Mouse (Mus musculus) megakaryocyte-erythroid progenitor cell, adult 5-6 weeks (primary cell): ENCODE measurements around the gene Mark1. TPM values are rescaled to one million over a fixed set of nuclear protein-coding genes. Genes with fewer than 3 reads are reported as not detected.

Experiments used
- ATAC-seq: replicated peaks from 2 replicates; pipeline ENCODE4 v1.8.0; 2016; ENCODE audit warnings: mild to moderate bottlenecking, inconsistent platforms; ENCODE audit not compliant: severe bottlenecking, poor library complexity, low FRiP score, low TSS enrichment
- total RNA-seq, 2 experiments: library from RNA; stranded (forward) in 1 of 2; stranded (reverse) in 1 of 2; fragments of 200-1000, 215-1000 nt in 1 of 2; fragments of >200 nt in 1 of 2; fragmentation: Nextera tagmentation in 1 of 2; gene quantifications; 2 replicates each; pipeline ENCODE4 v1.2.3; 2014 to 2017

Mark1 gene
- total RNA-seq, 2 experiments from 2014 or later, result not detected

DNA sequence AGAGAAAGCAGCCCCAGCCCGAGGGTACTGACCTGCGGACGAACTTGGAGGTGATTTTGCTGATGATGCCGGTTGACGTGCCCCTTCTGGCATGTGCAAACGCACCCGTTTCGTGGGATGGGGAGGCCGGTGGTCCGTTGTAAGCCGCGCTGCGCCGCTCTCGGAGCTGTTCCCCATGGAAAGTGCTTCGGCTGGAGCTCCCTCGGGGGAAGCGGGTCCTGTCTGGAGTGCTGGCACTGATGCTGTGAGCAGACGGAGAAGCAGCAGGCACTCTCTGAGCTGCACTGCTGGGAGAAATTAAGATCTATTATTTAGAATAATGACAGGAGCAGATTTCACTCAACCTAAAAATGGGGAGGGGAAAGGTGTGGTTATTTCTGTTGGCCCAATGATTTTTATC, 94.0 kb downstream of the Mark1 start:
- ATAC-seq, result no peak

DNA sequence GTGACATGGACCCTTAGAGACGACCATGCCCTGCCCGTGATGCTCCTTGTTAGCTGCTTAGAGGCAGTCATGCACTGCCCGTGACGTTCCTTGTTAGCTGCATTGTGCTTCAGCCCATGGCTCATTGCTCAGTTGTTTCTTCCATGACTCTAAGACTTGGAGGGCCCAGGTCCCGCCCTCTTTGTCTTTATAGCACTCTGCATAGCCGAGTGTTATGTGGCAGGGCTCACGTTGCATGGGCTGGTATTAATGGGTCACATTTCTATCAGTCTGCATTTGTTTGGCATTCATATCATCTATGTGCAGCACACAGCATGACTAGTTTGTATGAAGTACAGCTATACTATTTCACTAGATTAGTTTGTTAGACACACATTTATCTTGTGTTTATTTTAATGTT, 95.7 kb downstream of the Mark1 start:
- ATAC-seq, result no peak

DNA sequence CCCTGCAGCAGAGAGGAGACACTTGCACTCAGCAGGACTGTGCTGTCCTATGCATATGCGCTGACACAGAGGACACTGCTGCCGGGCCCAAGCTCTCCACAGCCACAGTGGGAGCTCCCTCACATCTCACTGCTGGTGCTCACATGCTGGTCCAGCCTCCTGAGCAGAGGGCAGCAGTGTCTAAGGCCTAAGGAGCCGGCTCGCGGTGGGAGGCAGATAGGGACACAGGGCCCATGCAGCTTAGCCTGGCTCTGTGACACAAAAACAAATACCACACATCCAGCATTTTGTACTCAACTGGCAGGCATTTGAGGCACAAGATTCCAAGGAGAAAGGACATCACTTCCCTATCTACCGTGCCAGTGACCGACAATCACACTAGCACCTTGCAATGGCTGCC, 96.5 kb downstream of the Mark1 start:
- ATAC-seq, result no peak

DNA sequence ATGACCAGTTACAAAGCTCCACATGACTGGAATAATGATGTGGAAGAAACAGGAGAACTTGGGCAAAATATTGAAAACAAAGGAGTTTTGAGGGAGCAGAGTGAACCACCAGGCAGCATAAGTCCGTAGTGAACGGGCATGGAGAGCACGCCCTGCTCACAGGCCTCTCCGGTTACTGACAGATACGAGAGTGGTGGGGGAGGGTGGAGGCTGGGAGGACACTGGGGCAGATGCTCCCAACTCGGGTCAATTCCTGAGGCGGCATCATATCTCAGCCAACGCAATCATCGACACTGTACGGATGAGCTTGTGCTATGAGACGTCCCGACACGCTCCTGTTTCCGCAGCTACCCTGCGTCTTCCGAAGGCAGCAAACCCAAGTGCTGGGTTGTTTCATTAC, 102.0 kb downstream of the Mark1 start:
- no peak for ATAC-seq

DNA sequence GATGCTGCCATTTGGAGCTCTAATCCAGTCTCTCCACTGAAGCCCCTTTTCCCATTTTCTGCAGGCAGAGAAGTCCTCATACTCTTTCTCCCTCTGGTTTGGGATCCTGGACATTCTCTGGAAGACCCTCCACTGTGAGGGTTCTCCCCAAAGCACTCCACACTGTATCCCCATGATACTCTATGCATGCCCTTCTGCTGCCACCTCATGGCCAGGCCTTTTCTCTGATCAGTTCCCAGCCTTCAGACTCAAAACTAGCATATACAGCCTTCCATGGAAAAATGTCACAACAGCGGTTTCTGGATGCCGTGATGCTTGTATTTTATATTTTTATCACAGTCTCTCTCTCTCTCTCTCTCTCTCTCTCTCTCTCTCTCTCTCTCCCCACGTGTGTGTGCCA, 107.4 kb downstream of the Mark1 start:
- no peak for ATAC-seq

DNA sequence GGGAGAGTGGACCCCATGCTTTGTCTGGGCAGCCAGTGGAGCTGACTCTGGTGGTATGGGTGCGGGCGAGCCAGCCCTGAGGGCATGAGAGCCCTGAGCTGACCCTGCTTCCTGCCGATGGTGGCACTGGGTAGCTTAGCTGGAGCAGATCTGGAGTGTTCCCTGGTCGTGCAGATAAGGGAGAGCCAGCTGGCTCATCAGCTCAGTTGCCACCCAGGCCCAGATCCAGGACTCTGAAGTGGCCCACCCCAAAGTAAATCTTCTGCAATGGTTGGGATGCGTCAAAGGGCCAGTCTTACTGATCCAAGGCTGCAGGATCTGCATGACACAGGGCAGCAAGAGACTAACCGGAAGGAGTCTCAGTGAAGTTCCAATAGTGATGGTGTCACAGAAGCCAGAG, 109.9 kb downstream of the Mark1 start:
- ATAC-seq, result peak; percentile 45; the same call in 1 of the 2 replicates

DNA sequence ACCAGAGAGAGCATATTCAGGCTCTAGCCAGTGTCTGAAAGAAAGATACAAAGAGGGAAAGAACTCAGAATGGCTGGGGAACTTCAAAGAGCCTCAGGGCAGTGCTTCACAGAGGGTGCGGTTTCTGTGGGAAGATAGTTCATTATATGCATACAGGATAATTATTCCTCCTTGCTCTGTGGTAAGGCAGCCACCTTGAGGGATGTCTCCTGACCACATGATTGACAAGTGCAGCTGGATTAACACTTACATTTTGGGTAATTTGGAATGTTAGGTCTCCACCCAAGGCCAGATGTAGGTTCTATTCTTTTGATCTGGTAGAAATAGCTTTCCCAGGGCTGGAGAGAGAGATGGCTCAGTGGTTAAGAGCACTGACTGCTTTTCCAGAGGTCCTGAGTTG, 113.2 kb downstream of the Mark1 start:
- no peak for ATAC-seq

DNA sequence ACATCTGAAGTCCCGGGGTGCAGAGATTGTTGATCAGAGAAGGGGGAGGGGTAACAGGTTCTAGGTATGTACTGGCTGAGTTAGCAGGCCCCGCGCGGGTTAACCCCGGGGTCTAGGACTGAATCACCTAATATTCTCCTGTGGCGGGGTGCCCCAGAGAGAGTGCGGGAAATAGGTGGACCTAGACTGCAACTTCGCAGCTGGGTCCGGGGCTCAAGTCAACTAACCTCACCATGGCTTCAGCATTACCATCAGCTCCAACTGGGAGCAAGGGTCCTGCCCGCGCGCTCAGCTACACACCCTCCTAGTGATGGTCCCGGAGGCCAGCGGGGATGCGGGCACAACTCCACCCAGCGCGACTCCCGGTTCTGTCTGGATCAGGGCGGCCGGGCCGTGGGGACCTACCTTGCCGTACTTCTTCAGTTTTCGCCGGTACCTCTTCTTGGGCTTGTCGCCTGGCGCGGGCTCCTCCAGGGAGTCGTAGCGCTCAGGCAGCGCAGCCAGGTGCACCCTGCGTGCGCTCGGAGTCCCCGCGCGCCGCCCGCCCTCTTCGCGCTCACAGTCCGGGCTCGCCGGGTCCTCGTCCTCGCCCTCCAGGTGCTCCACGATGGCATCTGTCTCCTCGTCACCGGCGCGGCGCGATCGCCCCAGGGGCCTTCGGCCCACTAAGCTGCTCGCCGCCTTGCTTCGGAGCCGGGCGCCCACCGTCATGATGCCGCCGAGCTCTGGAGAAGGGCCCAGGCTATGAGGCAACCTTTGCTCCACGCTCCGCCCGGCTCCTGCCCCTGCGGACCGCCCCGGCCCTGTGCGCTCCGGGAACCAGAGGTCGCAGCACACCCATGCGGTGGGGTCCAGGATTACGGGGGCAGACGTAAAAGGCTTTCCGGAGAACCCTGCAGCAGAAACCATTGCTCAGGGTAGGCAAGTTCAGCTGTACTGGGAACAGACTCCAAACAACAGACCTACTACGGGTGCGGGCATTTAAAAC, 116.8 kb downstream of the Mark1 start, which contains the start of gene C130074G19Rik:
TSS of gene C130074G19Rik (minus strand) at position 938 of the 988 bp plus-strand sequence.
- peak; percentile 86 for ATAC-seq

DNA sequence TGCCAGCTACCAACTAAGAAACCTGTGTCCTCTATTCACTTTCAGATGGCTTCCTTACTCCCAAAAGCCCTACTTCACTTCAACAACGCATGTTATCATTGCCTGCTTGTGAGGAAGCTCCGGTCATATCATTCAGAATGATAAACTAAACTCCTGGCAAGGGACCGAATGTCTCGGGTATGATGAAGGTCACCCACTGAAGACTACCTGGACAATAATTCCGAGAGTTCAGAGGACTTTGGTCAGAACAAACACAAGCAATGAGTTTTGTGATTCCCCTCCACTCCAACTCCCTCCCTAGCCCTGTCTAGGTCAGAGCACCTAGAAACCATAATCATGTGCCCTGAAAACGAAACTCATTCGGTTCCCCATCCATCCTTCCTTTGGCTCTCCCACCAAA, 117.5 kb downstream of the Mark1 start:
- ATAC-seq, result no peak

DNA sequence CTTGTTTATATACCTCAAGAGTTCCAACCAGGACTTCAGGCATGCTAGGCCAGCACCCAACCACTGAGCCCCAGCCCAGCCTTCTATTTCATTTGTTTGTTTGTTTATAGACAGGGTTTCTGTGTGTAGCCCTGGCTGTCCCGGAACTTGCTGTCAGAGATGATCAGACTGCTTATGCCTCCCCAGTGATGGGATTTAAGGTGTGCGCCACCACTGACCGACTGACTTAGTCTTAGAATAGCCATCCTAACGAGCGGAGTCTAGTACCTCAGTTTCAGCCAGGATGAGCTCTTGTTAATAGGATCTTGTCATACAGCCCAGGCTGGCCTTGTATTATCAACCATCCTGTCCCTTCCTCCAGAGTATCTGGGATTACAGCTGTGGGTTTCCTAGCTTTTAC, 118.2 kb downstream of the Mark1 start:
- ATAC-seq, result no peak

DNA sequence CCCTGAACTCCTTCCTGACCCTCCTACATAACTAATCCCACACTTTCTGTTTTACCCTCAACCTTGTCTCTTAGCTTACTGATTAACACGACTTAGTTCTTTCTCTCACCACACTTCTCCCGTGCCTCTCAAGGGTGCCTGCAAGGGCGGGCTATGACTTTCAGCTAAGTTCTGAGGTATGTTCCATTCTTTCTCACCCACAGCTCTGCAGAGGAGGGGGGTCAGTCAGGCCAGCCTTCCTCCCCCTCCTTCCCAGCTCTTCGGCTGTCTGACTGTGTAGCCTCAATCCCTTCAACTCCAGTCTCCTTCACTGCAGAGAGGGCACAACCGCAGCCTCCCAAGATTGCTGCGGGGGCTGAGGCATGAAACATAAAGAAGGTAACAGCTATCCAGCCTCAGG, 120.5 kb downstream of the Mark1 start:
- ATAC-seq, result no peak

DNA sequence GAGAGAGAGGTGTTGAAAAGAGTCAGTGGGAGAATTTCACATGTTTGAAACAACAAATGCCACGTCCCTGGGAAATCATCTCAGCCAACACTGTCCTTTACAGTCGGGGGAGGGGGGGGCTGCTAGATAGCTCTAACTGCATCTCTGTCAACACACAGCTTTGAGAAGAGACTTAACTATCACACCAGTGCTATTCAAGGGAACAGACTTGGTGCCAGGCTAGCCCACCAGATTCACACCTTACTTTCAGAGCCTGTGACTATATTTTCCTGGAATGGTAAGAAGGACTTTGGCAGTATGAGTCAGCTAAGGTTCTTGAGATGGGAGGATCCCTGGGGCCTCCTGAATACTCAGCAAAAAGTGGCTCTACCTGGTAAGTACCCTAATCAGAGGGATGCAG, 122.1 kb downstream of the Mark1 start:
- no peak for ATAC-seq

DNA sequence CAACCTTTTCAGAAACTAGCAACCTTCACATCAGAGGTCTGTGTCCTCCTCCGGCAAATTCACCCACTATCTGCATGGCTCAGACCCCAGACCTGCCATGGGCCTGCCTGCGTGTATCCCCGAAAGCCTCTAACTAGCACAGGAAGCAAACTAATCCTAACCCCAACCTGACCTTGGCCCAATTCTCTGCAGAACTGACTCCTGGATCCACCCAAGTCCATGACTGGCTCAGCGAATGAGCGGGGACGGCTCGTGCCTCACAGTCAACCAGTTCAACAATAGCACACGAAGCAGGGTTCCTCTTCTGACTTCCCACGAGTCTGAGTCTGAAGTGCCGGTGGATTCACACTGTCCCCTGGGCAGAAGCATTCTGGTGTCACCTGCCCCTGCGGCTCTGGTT, 125.5 kb downstream of the Mark1 start:
- no peak for ATAC-seq

DNA sequence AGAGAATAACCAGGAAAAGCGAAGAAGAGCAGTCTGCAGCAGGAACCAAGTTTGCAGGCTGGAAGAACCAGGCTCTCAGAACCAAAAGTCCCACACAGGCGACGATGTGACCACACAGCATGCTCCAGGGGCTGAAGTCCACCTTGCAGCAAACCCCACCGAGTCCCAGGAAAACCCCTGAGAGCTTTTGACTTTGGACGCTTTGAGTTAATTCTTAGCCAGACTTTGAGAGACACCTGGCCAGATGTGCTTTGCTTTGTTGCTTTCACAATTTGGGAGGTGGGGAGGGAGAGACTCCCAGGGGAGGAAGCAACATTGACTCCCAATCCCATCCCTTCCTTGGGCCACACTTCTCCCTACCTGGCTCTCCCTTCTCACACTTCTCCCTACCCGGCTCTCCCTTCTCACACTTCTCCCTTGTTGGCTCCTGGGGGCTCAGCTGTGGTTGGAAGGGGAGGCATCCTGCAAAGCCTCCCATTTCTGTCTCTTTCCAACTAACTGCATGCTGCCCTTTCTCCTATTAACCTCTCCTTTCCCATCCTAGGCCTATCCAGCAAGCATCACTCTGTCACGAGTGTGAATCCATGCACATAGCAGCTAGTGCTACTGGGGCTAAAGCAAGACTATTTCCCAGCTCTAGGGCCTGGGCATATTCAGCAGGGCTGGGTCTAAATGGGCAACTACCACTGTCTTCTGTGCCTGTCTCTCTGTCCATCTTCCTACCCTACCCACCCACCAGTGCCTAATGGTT, 127.1 kb downstream of the Mark1 start:
- ATAC-seq, result no peak

DNA sequence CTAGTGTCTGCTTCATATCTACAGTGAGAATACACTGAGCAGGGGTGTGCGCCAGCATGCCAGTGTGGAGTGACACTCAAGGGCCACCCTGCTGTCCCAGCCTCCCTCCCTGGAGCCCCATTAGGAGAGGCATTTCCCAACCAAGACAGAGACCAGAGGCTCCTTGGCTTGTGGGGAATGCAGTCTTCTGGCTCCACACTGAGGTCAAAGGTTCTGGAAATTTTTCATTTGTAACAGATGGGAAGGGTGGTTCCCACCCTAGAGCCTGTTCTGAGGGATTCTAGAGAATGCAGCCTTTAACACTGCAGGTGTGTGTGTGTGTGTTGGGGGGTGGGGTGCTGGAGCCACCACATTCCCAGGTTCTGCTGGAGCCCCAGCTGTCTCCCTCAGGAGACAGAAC, 127.9 kb downstream of the Mark1 start:
- no peak for ATAC-seq

DNA sequence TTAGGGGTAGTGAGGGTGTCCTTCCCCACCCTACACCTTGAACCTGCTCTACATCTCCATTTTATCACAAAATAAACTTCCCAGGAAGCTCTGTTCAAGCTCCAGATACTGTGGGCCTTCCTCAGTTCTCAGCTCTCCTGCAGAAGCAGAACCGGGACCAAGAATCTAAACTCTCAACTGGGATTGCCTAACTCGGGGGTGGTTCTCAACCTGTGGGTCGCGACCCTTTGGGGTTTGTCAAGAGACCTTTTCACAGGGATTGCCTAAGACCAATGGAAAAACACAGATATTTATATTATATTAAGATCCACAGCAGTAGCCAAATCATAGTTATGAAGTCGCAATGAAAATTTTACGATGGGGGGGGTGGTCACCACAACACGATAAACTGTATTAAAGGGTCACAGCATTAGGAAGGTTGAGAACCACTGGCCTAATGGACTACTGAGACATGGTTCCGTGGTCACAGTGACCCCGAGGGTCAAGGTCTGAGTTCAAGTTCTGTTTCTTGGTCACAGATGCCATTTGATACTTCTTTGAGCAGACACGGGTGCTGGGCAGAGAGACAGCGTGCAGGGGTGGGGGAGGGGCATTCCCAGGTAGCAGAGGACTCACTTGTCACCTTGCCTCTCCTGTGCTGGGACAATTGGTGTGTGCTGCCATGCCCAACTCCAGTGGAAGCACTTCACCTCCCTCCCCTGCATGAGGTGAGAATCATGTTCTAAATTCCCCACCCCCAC, 128.6 kb downstream of the Mark1 start:
- no peak for ATAC-seq

DNA sequence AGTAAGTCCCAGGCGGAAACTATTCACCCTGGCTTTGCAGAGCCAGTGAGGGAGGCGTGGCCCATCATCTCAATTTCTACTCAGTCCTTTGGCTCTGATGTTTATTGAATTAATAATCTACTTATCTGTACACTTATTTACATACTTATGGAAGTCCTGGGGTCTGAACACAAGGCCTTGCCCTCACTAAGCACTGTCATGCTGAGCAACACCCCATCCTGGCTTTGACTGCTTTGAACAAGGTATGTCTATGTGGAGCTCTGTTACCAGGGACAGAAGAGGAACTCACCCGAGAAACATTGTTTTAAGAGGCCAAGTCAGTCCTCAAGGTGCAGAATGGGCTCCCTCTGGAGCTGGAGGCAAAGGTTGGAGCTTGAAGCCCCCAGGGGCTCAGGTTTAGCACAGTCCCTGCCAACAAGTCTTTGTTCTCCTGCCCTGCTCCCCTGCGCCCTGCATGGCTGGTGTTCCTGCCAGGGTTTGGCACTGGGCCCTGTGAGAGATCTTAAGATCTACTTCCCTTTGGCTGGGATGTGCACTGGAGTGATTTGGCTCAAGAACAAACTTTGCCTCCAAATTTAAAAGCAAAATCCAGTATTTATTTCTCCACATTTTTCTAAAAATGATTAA, 129.3 kb downstream of the Mark1 start:
- no peak for ATAC-seq

DNA sequence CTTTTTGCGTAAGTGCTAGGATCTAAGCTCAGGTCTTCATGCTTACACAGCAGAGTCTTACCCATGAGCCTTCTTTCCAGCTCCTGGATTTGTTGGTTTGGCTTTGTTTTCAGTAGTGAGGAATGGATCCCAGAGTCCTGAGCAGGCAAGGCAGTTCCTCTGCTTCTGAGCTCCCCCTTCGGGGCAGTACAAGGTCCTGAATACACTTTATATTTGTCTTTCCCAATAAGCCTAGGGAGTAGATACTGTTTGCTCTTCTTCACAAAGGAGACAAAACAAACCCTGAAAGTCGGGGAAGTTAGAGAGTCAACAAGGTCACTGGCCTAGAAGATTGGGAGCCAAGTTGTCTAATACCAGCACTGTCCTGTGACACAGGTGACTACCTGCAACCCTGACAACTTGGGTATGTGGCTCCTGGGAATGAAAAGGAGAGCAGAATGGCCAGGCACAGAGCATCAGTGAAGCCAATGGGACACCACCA, 131.7 kb downstream of the Mark1 start:
- ATAC-seq, result no peak

DNA sequence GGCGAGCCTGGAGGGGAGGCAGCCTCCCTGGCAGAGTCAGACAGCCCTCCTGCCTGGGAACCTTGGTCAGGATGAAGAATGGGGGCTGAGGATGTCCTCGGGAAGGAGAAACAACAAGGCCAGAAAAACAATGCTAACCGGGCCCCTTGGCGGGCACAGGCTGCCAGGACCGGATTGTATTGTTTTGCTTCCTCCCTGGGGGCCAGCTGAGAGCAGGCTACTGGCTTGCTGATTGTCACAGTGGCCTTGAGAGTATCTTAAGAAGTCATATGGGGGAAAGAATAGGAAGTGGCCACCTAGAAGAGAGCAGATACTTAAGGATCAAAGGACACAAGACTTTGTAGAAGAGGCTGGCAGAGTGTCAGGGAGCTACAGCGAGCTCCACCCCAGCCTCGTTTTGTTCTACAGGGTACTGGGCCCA, 135.0 kb downstream of the Mark1 start:
- no peak for ATAC-seq
